Mouse (Mus musculus): Measurements from ENCODE around the gene Iffo1. TPM values are rescaled to one million over a fixed set of nuclear protein-coding genes. Genes with fewer than 3 reads are reported as not detected.

Iffo1 gene
- total and polyA plus RNA-seq, 2 experiments from 2014 or later, result 12.3 to 41.9 TPM

- TF ChIP-seq EP300 (IDR thresholded peaks at IDR 0.05; ENCODE audit: low read depth) (no peak), CTCF (IDR thresholded peaks at IDR 0.05; ENCODE audit: low read depth) (no peak)
- 3% methylated on average over 20 of the region's 20 CpGs for WGBS
- Histone ChIP-seq H3K4me2 (ENCODE audit: low read depth, low read length) (peak overlapping the region; percentile 78), H3K36me3 (replicated peaks; ENCODE audit: control insufficient read depth, insufficient read depth, low read length) (peaks cover 55% of the 10 kb centered on the region), H3K4me1 (ENCODE audit: control insufficient read depth, insufficient read depth) (peaks cover 26% of the 10 kb centered on the region), H3K27me3 (ENCODE audit: control insufficient read depth, insufficient read depth, low read length) (no peaks in the 10 kb centered on the region), H3K27ac (ENCODE audit: low read depth) (peak overlapping the region; percentile 97), H3K4me3 (ENCODE audit: low read depth, low read length) (peak overlapping the region; percentile 79), H3K9ac (replicated peaks; ENCODE audit: low read depth, low read length) (peak overlapping the region; percentile 92), H3K9me3 (replicated peaks; ENCODE audit: control insufficient read depth, low read length) (no peaks in the 10 kb centered on the region)
- DNase-seq (ENCODE audit: low spot score) (no peak), ATAC-seq (ENCODE audit: insufficient read depth, low read depth) (no peak)
Measured at GRCm38 (mm10) chr6:125163801-125164657, 19.0 kb downstream of the Iffo1 start.

DNA sequence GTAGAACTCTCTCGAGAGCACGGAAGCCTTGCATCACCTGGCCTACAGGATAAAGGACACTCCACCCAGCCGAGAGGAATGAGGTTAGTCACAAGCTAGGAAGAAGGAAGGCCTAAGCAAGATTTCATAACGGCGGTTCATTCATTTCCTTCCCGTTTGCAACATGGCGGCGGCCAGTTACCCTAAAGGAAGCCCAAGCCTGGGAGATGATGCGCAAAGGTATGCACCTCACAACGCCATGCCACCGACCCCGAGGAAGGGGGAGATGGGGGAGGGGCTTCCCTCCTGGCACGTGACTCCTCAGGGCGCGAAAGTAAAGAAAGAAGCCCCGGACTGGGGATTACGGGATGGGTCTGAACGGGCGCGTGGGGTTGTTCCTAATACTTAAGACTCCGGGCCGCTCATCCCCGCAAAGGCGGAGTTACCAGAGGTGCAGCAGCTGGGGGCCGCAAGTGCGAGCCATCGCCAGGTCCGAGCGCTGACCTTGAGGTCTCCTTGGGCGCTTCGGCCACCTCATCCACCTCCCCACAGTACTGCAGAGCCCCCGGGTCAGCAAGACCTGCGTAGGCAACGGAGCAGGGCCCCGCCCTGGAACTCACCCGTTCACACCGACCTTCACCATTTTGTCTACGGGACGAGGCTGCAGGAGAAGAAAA is 19.8 kb downstream of the Iffo1 start:
- peaks cover 26% of the 10 kb centered on the region for H3K4me1 ChIP-seq (ENCODE audit: control insufficient read depth, insufficient read depth)
- H3K36me3 ChIP-seq (replicated peaks; ENCODE audit: control insufficient read depth, insufficient read depth, low read length), result peaks cover 57% of the 10 kb centered on the region
- TF ChIP-seq CTCF (IDR thresholded peaks at IDR 0.05; ENCODE audit: low read depth), result no peak
- no peak for TF ChIP-seq EP300 (IDR thresholded peaks at IDR 0.05; ENCODE audit: low read depth)
- DNase-seq (ENCODE audit: low spot score) (peak; percentile 67), ATAC-seq (ENCODE audit: insufficient read depth, low read depth) (no peak)
- H3K4me3 ChIP-seq (ENCODE audit: low read depth, low read length), result peak overlapping the region; percentile 79
- peak overlapping the region; percentile 78 for H3K4me2 ChIP-seq (ENCODE audit: low read depth, low read length)
- H3K9ac ChIP-seq (replicated peaks; ENCODE audit: low read depth, low read length), result peak overlapping the region; percentile 92
- under 1% methylated on average over 38 of the region's 39 CpGs for WGBS
- H3K9me3 ChIP-seq (replicated peaks; ENCODE audit: control insufficient read depth, low read length), result no peaks in the 10 kb centered on the region
- peak overlapping the region; percentile 97 for H3K27ac ChIP-seq (ENCODE audit: low read depth)
- H3K27me3 ChIP-seq (ENCODE audit: control insufficient read depth, insufficient read depth, low read length), result no peaks in the 10 kb centered on the region

DNA sequence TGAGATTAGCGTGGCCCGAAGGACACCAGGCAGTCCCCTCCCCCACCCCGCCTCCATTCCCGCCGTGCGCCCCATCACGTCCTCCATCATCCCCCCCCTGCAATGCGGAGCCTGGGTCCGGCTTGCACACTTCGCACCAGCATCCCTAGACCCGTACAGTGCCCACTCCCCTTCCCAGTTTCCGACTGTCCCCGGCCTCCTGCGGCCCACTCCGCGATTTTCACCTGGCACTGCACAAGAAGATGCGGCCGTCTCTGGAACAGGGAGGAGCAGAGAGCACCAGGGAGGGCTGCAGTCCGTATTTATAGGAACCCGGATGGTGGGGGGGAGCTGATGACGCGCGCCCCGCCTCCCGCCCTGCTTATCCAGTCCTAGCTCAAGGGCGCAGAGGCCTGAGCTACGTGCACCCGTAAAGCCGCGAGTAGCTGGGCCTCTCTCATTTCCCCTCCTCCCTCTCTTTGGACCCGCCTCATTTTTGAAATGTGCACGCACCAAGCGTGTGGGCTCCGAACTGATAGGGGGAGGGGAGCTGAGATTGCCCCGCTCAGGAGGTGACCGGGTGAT is 20.4 kb downstream of the Iffo1 start:
- peak; percentile 98 for DNase-seq (ENCODE audit: low spot score)
- peak overlapping the region; percentile 79 for H3K4me3 ChIP-seq (ENCODE audit: low read depth, low read length)
- H3K27me3 ChIP-seq (ENCODE audit: control insufficient read depth, insufficient read depth, low read length), result no peaks in the 10 kb centered on the region
- ATAC-seq (ENCODE audit: insufficient read depth, low read depth), result peak; percentile 78
- peak overlapping the region; percentile 92 for H3K9ac ChIP-seq (replicated peaks; ENCODE audit: low read depth, low read length)
- H3K4me2 ChIP-seq (ENCODE audit: low read depth, low read length), result peak overlapping the region; percentile 78
- peaks cover 26% of the 10 kb centered on the region for H3K4me1 ChIP-seq (ENCODE audit: control insufficient read depth, insufficient read depth)
- no peaks in the 10 kb centered on the region for H3K9me3 ChIP-seq (replicated peaks; ENCODE audit: control insufficient read depth, low read length)
- H3K27ac ChIP-seq (ENCODE audit: low read depth), result peak overlapping the region; percentile 97
- H3K36me3 ChIP-seq (replicated peaks; ENCODE audit: control insufficient read depth, insufficient read depth, low read length), result peaks cover 57% of the 10 kb centered on the region
- under 1% methylated on average over 36 of the region's 36 CpGs for WGBS
- TF ChIP-seq CTCF (IDR thresholded peaks at IDR 0.05; ENCODE audit: low read depth) (no peak), EP300 (IDR thresholded peaks at IDR 0.05; ENCODE audit: low read depth) (peak; percentile 95)

GRCm38 (mm10) chr6:125166051-125166751 is 21.2 kb downstream of the Iffo1 start, which contains the start of gene Gapdh:
Gene Gapdh, minus strand, starts transcription at chr6:125166467.
- DNase-seq (ENCODE audit: low spot score) (peak; percentile 94), ATAC-seq (ENCODE audit: insufficient read depth, low read depth) (peak; percentile 82)
- Histone ChIP-seq H3K4me2 (ENCODE audit: low read depth, low read length) (peak within 1 kb of the TSS; percentile 78), H3K4me3 (ENCODE audit: low read depth, low read length) (peak within 1 kb of the TSS; percentile 79), H3K9me3 (replicated peaks; ENCODE audit: control insufficient read depth, low read length) (no peaks in the 10 kb centered on the region), H3K27me3 (ENCODE audit: control insufficient read depth, insufficient read depth, low read length) (no peaks in the 10 kb centered on the region), H3K36me3 (replicated peaks; ENCODE audit: control insufficient read depth, insufficient read depth, low read length) (peaks cover 58% of the 10 kb centered on the region), H3K9ac (replicated peaks; ENCODE audit: low read depth, low read length) (peak within 1 kb of the TSS; percentile 92), H3K4me1 (ENCODE audit: control insufficient read depth, insufficient read depth) (peaks cover 21% of the 10 kb centered on the region), H3K27ac (ENCODE audit: low read depth) (peak within 1 kb of the TSS; percentile 97)
- WGBS, result 1% methylated on average over 18 of the region's 18 CpGs
- no peak for TF ChIP-seq CTCF (IDR thresholded peaks at IDR 0.05; ENCODE audit: low read depth)
- TF ChIP-seq EP300 (IDR thresholded peaks at IDR 0.05; ENCODE audit: low read depth), result no peak
